Mouse (Mus musculus): ENCODE measurements at regions not wholly inside any gene's neighbourhood (a gene's known extent, or its start where the extent isn't known, plus 50 kb on each side); places are given as distances from the start of the nearest gene placed in this dataset.

DNA sequence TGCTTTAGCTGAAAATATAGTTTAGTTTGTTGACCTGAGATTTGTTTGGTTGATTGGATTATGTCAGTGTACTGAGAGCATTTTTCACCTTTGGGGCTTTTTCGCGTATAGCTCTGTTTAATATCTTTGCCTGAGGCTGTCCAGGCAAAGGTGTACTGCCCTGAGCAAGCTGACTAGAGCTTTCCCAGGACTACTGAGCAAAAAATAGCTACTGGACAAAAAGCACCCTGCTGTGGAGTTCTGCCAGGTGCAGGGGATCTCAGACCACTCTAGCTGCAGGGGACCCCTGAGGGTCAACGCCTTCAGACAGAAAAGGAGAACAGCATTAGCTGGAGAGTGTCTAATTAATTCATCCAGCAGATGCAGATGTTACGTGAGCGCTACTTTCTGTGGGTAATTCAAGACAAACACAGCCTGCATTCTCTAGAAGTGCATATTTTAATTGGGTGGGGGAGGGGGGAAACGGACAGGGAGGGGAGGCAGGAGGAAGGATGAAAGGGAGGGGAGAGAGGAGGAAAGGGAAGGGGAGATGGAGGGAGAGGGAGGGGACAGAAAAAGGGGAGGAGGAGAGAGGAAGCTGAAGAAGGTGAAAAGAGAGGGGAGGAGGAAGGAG is 61.7 kb downstream of the Thnsl1 start:
- DNase-seq (ENCODE audit: low read depth, low spot score): no peak

DNA sequence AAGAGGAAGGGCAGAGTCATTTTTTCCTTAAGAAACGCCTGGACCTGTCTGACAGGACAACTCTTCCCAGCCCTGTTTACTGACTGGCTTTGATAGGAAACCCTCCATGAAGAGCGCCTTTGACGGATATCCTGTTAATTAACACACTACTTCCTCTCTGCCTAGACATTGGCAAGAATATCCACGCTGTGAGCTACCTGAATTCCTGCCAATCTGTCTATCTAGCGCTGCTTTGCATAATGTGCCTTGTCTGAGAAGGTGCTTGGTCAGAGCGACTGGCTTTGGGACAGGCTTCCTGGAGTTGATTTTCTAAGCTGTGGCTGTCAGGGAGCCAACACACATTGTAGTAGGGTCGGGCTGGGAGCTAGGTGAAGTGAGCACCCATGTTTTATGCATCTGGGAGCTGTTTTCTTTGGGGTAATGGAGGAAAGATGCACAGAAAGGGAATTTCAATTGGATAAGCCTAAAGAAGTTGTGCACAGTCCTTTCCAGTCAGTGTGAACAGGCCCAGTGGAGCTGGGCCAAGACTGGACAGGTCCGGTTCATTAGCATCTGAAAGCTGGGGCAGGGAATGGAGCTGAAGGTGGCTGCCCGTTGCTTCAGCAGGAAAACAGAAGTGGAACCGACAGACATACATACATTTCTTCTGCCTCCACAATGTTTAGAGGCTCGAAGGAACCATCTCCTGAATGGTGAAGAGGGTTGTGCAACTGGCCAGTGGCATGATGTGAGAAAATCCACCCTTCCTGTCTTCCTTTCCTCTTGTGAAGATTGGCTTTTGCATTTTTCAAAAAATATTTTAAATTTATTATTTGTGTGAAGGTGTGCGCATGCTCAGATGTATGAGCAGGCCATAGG is 64.7 kb downstream of the Thnsl1 start:
- in situ Hi-C loops (cut with MboI; ENCODE audit: low sequenced_read_pairs in 2 of 2, unreplicated experiment in 2 of 2): loop anchor here in 1 of 2 experiments (10.0 kb wide), 1 partner anchor 375 kb away; no protein-coding TSS in a partner anchor

More for the DNA sequence above, 61.7 kb downstream of the Thnsl1 start:
- no peak overlapping the region for H3K27ac ChIP-seq (ENCODE audit: insufficient read depth, low read depth, low read length, poor library complexity, severe bottlenecking)
- no peak overlapping the region for H3K9ac ChIP-seq (ENCODE audit: insufficient read depth, low read depth, low read length, poor library complexity, severe bottlenecking)
- H3K36me3 ChIP-seq (ENCODE audit: control insufficient read depth, insufficient read depth, low read length, poor library complexity, severe bottlenecking): no peaks in the 10 kb centered on the region
- TF ChIP-seq MAFK (IDR thresholded peaks at IDR 0.05; ENCODE audit: insufficient read depth, low read depth, low read length): no peak
- TF ChIP-seq ZC3H11A (IDR thresholded peaks at IDR 0.05; ENCODE audit: borderline replicate concordance, low read depth, low read length): no peak
- TF ChIP-seq ZNF384 (IDR thresholded peaks at IDR 0.05; ENCODE audit: low read depth, low read length): no peak
- no peak for TF ChIP-seq HCFC1 (IDR thresholded peaks at IDR 0.05; ENCODE audit: borderline replicate concordance, insufficient read depth, low read length)
- no peak for TF ChIP-seq CHD2 (IDR thresholded peaks at IDR 0.05; ENCODE audit: low read depth, low read length)
- peaks cover 0 to 6% of the 10 kb centered on the region in 2 experiments; a peak in 2 of 4 replicates for H3K4me1 ChIP-seq (ENCODE audit: control insufficient read depth in 2 of 2, insufficient read depth in 2 of 2, low read length in 2 of 2, poor library complexity in 1 of 2)
- H3K9me3 ChIP-seq (ENCODE audit: control insufficient read depth, insufficient read depth, low read depth, low read length): no peaks in the 10 kb centered on the region
- no peak overlapping the region for H3K4me3 ChIP-seq (ENCODE audit: insufficient read depth in 1 of 2, low read depth in 1 of 2, low read length in 2 of 2, poor library complexity in 1 of 2, severe bottlenecking in 1 of 2)
- in situ Hi-C loops (cut with MboI; ENCODE audit: low sequenced_read_pairs in 2 of 2, unreplicated experiment in 2 of 2): loop anchor here in 1 of 2 experiments (10.0 kb wide), 1 partner anchor 372 kb away; no protein-coding TSS in a partner anchor

DNA sequence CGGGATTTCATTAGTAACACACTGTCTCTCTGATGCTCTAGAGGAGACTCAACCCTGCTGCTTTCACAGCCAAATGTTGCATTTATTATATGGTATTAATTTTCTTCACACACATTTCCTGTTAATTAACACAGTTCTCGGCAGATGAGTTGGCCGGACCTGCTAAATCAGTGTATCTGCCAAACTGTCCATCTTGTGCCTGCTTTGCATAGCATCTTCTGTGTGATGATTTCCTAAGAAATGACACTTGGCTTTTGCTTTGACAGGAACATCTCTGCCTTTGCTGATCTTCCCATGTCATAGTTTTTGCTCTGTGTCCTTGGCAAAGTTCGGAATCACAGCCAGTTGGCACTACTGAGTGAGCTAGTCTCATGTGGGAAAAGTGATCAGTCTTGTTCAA is 67.9 kb downstream of the Thnsl1 start:
- Histone ChIP-seq H3K27ac (ENCODE audit: insufficient read depth, low read depth, low read length, poor library complexity, severe bottlenecking) (no peak overlapping the region), H3K9ac (ENCODE audit: insufficient read depth, low read depth, low read length, poor library complexity, severe bottlenecking) (no peak overlapping the region), H3K4me3 (ENCODE audit: insufficient read depth in 1 of 2, low read depth in 1 of 2, low read length in 2 of 2, poor library complexity in 1 of 2, severe bottlenecking in 1 of 2) (no peak overlapping the region), H3K36me3 (ENCODE audit: control insufficient read depth, insufficient read depth, low read length, poor library complexity, severe bottlenecking) (no peaks in the 10 kb centered on the region), H3K9me3 (ENCODE audit: control insufficient read depth, insufficient read depth, low read depth, low read length) (no peaks in the 10 kb centered on the region), H3K4me1 (ENCODE audit: control insufficient read depth in 2 of 2, insufficient read depth in 2 of 2, low read length in 2 of 2, poor library complexity in 1 of 2) (no peaks in the 10 kb centered on the region)
- TF ChIP-seq ZNF384 (IDR thresholded peaks at IDR 0.05; ENCODE audit: low read depth, low read length) (no peak), CHD2 (IDR thresholded peaks at IDR 0.05; ENCODE audit: low read depth, low read length) (no peak), MAFK (IDR thresholded peaks at IDR 0.05; ENCODE audit: insufficient read depth, low read depth, low read length) (no peak), HCFC1 (IDR thresholded peaks at IDR 0.05; ENCODE audit: borderline replicate concordance, insufficient read depth, low read length) (no peak), ZC3H11A (IDR thresholded peaks at IDR 0.05; ENCODE audit: borderline replicate concordance, low read depth, low read length) (no peak)
- in situ Hi-C loops (cut with MboI; ENCODE audit: low sequenced_read_pairs in 2 of 2, unreplicated experiment in 2 of 2): no loop called here
- DNase-seq (ENCODE audit: low read depth, low spot score): no peak

More for the DNA sequence above, 64.7 kb downstream of the Thnsl1 start:
- H3K4me3 ChIP-seq (ENCODE audit: insufficient read depth in 1 of 2, low read depth in 1 of 2, low read length in 2 of 2, poor library complexity in 1 of 2, severe bottlenecking in 1 of 2): no peak overlapping the region
- no peak for DNase-seq (ENCODE audit: low read depth, low spot score)
- H3K4me1 ChIP-seq (ENCODE audit: control insufficient read depth in 2 of 2, insufficient read depth in 2 of 2, low read length in 2 of 2, poor library complexity in 1 of 2): peaks cover 0 to 6% of the 10 kb centered on the region in 2 experiments; a peak in 2 of 4 replicates
- TF ChIP-seq ZC3H11A (IDR thresholded peaks at IDR 0.05; ENCODE audit: borderline replicate concordance, low read depth, low read length): no peak
- TF ChIP-seq CHD2 (IDR thresholded peaks at IDR 0.05; ENCODE audit: low read depth, low read length): no peak
- TF ChIP-seq MAFK (IDR thresholded peaks at IDR 0.05; ENCODE audit: insufficient read depth, low read depth, low read length): no peak
- no peak for TF ChIP-seq HCFC1 (IDR thresholded peaks at IDR 0.05; ENCODE audit: borderline replicate concordance, insufficient read depth, low read length)
- no peak for TF ChIP-seq ZNF384 (IDR thresholded peaks at IDR 0.05; ENCODE audit: low read depth, low read length)
- H3K36me3 ChIP-seq (ENCODE audit: control insufficient read depth, insufficient read depth, low read length, poor library complexity, severe bottlenecking): no peaks in the 10 kb centered on the region
- no peak overlapping the region for H3K27ac ChIP-seq (ENCODE audit: insufficient read depth, low read depth, low read length, poor library complexity, severe bottlenecking)
- H3K9me3 ChIP-seq (ENCODE audit: control insufficient read depth, insufficient read depth, low read depth, low read length): no peaks in the 10 kb centered on the region
- H3K9ac ChIP-seq (ENCODE audit: insufficient read depth, low read depth, low read length, poor library complexity, severe bottlenecking): no peak overlapping the region

DNA sequence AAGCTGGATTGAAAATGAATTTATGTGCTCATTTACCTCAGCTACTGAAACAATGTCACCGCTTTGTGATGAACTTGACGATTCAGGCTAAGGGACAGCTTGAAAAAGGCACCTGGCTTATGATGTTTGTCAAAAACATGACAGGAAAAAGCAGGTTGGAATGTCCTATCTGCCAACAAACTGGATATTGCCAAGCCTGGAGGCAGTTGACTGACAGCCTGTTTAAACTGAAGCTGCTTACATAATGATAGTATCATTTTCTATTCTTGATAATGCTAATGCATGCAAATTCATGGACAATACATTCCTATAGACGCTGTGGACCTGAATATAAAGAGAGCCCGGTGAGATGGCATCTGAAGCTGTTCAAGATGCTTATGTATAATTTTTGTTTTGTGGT is 69.8 kb downstream of the Thnsl1 start:
- Histone ChIP-seq H3K4me1 (ENCODE audit: control insufficient read depth in 2 of 2, insufficient read depth in 2 of 2, low read length in 2 of 2, poor library complexity in 1 of 2) (no peaks in the 10 kb centered on the region), H3K27ac (ENCODE audit: insufficient read depth, low read depth, low read length, poor library complexity, severe bottlenecking) (no peak overlapping the region), H3K9me3 (ENCODE audit: control insufficient read depth, insufficient read depth, low read depth, low read length) (no peaks in the 10 kb centered on the region), H3K36me3 (ENCODE audit: control insufficient read depth, insufficient read depth, low read length, poor library complexity, severe bottlenecking) (no peaks in the 10 kb centered on the region), H3K9ac (ENCODE audit: insufficient read depth, low read depth, low read length, poor library complexity, severe bottlenecking) (no peak overlapping the region), H3K4me3 (ENCODE audit: insufficient read depth in 1 of 2, low read depth in 1 of 2, low read length in 2 of 2, poor library complexity in 1 of 2, severe bottlenecking in 1 of 2) (no peak overlapping the region)
- in situ Hi-C loops (cut with MboI; ENCODE audit: low sequenced_read_pairs in 2 of 2, unreplicated experiment in 2 of 2): loop anchor here in 1 of 2 experiments (25.0 kb wide), 1 partner anchor 637 kb away; no protein-coding TSS in a partner anchor
- TF ChIP-seq MAFK (IDR thresholded peaks at IDR 0.05; ENCODE audit: insufficient read depth, low read depth, low read length) (no peak), CHD2 (IDR thresholded peaks at IDR 0.05; ENCODE audit: low read depth, low read length) (no peak), ZC3H11A (IDR thresholded peaks at IDR 0.05; ENCODE audit: borderline replicate concordance, low read depth, low read length) (no peak), HCFC1 (IDR thresholded peaks at IDR 0.05; ENCODE audit: borderline replicate concordance, insufficient read depth, low read length) (no peak)
- no peak for DNase-seq (ENCODE audit: low read depth, low spot score)

All from ES-E14 (cell line).